Mouse (Mus musculus) gastrocnemius, postnatal 36 days (tissue): Measurements from ENCODE around the gene Krt23. TPM values are rescaled to one million over a fixed set of nuclear protein-coding genes. Genes with fewer than 3 reads are reported as not detected.

ENCODE experiments used
- DNase-seq, 2 experiments: peaks; one replicate each; pipeline ENCODE4 v3.0.0; 2022
- intact Hi-C: fragments of 180-260 bp; cut with DNase I; formaldehyde crosslinking; loops from one replicate; pipeline ENCODE4 v1.15.1; 2025
- total RNA-seq, 2 experiments: library from RNA; stranded (reverse); gene quantifications; 2 replicates each; pipeline ENCODE4 v1.2.3; 2021

Gene Krt23
- total RNA-seq, 2 experiments from 2014 or later: not detected

DNA sequence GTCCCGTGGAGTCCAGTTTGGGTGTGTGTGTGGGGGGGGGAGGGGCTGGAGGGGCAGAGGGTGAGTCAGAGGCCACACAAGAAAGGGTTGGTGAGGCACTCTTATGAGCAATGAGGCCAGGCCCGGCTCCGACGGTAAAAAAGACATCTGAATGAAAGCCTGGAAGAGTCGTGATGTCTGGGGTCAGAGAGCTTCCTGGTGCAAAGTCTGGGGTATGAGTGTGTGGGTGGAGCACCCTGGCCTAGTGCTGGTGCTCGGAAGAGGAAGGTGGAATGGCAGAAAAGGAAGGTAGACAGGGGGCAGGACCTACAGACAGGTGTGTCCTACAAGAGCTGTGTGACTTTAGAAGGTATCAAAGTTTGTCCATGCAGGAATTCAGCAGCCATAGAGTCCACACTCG, 34.0 kb downstream of the Krt23 start:
- DNase-seq: no peak
- intact Hi-C loops: no loop called here

DNA sequence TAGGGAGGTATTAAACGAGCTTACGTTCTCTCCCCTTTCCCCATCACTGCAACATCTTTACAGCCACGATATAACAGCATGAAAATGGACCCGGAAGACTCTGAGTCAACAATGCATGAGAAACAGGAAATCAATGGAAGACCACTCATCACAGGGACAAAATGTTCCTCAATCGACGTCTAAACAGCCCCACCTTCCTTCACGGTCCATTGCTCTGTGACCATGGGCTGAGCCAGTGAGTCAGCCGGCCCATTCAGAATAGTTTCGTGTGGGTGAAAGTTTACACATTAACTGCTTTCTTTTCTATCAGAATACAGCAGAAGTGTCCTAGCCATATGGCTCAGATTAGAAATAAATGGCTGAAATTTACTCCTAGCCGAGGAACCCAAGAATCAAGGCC, 38.2 kb downstream of the Krt23 start:
- intact Hi-C loops: no loop called here
- DNase-seq: no peak

DNA sequence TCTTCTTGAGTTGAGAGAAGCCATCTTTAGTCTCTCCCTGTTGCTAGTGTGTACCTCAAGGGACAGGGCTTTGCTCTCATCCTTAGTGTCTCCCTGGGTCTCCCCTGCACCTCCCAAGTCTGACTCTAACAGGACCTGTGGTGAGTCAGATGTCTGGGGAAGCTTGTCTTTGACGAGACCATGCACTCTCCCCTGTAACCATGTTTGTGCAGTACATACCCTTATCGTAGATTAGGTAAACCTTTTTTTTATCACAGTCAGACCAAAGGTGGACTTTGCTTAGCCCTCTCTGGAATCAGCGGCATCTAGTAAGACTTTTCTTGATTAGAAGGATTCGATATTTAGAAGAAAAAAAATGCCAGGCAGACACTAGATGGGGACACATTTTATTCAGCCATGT, 38.9 kb downstream of the Krt23 start:
- intact Hi-C loops: no loop called here
- no peak for DNase-seq

DNA sequence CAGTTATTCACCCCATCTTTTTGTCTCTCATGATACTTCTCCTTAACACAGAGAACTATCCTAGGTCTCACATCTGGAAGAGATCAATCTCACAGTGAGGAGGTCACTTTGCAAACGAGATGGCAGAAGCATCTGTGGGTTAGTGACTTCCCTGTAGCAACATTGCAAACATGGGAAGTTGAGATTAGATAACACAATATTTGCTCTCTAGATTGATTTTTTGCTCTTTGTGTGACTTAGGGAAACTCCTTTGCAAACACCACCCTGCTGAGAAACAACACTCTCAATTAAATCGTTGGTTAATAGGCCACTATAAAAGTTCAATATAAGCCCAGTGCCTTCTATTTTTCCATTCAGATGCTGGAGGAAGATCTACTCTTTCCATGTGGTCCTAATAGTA, 44.2 kb downstream of the Krt23 start:
- intact Hi-C loops: no loop called here
- DNase-seq: no peak

DNA sequence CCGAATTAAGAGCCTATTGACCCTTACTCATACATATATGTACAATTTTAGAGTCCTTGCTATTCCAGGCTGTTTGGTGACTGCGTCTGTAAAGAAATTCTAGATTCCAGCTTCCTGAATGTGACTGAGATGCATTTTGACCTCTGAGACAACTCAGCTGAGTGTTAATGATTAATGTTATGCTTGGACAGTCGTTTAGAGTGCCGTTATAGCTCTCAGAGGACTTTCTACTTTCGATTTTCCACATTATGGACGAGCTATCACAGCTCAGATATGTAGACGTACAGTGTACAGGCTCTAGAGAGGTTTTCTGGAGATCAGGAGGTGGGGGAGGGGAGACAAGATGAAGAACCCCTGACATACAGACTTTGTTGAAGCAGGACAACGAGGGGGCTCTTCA, 51.7 kb downstream of the Krt23 start:
- intact Hi-C loops: no loop called here
- DNase-seq: no peak

DNA sequence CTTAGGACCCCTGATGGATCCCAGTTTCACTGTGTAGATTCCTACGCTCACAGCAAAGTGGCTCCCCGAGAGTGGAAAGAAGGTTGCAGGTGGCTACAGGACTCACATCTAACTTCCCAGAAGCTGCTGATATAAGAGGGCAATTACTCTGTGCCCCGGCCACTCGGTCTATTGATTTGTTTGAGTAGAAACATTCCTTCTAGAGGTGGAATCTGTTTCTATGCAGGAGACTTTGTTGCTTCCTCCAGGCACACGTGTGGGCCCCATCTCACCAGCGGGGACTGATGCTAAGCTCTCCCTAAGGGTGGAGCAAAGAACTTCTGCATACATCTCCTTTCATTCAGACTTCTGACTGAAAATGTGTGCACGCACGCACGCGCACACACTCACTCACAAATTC, 53.5 kb downstream of the Krt23 start:
- DNase-seq: no peak
- intact Hi-C loops: no loop called here

DNA sequence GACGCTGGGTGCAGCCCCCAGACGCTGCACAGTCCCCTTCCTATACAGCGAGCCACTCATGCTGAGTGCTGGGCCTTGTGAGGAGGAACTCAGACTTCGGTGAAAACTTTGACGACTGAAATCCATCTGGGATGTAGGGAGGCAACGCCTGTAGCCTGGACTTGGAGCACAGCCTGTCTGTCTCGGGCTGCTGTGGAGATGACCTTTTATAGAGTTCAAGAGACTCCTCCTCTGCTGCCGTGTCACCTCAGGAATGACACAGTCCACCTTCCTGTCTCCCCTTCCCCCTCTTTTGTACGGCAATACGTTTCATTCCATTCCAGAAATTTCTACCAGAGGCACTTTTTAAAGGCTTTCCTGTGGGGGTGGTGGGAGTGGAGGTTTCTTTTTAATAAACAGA, 55.0 kb downstream of the Krt23 start, which contains the start of gene Krt20:
TSS of gene Krt20 (minus strand) at position 179 of the 400 bp plus-strand sequence.
- intact Hi-C loops: no loop called here
- DNase-seq: no peak

DNA sequence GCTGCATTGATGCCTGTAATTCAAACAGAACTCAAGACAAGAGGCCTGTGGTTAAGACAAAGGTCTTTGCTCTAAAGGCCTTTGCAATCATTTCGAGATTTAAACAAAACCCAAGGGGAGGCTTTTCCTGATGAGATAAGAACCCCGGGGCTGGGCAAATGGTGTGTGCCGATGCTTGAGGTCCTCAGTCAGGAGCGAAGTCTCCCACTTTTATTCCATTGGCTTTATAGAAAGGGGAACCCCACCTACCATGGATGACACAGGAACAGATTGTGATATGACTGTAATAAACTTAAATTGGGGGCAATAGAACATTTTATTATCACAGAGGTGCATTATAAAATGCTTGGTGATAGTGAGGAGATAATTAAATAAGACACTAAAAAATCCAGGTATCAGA, 56.3 kb downstream of the Krt23 start:
- no peak for DNase-seq
- intact Hi-C loops: no loop called here

DNA sequence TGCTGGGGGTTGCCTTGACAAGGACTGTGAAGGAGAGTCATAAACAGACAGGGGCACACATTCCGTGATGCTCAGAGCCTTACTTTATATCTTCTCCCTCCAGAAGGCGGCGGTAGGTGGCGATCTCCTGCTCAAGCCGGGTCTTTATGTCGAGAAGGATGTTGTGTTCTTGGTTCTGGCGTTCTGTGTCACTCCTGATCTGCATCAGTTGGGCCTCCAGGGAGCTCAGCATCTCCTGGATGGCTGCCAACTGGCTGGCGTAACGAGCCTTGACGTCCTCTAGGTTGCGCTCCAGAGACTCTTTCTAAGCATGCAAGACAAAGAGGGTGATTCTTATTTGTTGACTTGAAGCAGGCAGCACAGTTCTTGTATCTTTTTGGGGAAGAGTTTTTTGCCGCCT, 62.3 kb downstream of the Krt23 start:
- intact Hi-C loops: no loop called here
- DNase-seq: no peak

Other genes with a start within 250 kb of the Krt23 start
- 1 to 10 TPM; 3.8 to 7.2 TPM for gene Krt222, start 249.1 kb downstream of the Krt23 start, total RNA-seq
- not detected for gene Krt24, start 207.9 kb downstream of the Krt23 start, total RNA-seq
- gene Krt25, start 170.2 kb downstream of the Krt23 start, total RNA-seq: not detected
- gene Krt26, start 155.2 kb downstream of the Krt23 start, total RNA-seq: not detected
- not detected for gene Krt27, start 142.0 kb downstream of the Krt23 start, total RNA-seq
- not detected for gene Krt28, start 118.2 kb downstream of the Krt23 start, total RNA-seq
- gene Krt10, start 103.8 kb downstream of the Krt23 start, total RNA-seq: 1 to 10 TPM; 3.3 to 3.5 TPM
- gene Krt12, start 70.9 kb downstream of the Krt23 start, total RNA-seq: not detected
- gene Krt20, start 55.0 kb downstream of the Krt23 start, total RNA-seq: under 1 TPM in 1 of 2 experiments, not detected in 1; 0.17 TPM
- gene Krt39, start 28.2 kb upstream of the Krt23 start, total RNA-seq: not detected
- not detected for gene Krt40, start 50.0 kb upstream of the Krt23 start, total RNA-seq
- gene Krtap3-3, start 57.7 kb upstream of the Krt23 start, total RNA-seq: not detected
- not detected for gene Krtap3-2, start 63.7 kb upstream of the Krt23 start, total RNA-seq
- gene Gm11939, start 66.3 kb upstream of the Krt23 start, total RNA-seq: not detected
- not detected for gene Krtap3-1, start 73.5 kb upstream of the Krt23 start, total RNA-seq
- gene Krtap1-5, start 87.9 kb upstream of the Krt23 start, total RNA-seq: not detected
- gene Krtap1-4, start 90.5 kb upstream of the Krt23 start, total RNA-seq: not detected
- gene Krtap1-3, start 98.2 kb upstream of the Krt23 start, total RNA-seq: not detected
- gene Krtap9-3, start 105.0 kb upstream of the Krt23 start, total RNA-seq: not detected
- not detected for gene Gm11938, start 110.2 kb upstream of the Krt23 start, total RNA-seq
- not detected for gene Gm11937, start 117.1 kb upstream of the Krt23 start, total RNA-seq
- gene Krtap2-4, start 121.7 kb upstream of the Krt23 start, total RNA-seq: not detected
- not detected for gene Gm11562, start 127.3 kb upstream of the Krt23 start, total RNA-seq
- not detected for gene Krtap4-1, start 135.1 kb upstream of the Krt23 start, total RNA-seq
- not detected for gene Krtap4-2, start 141.9 kb upstream of the Krt23 start, total RNA-seq
- gene Krtap4-7, start 151.0 kb upstream of the Krt23 start, total RNA-seq: not detected
- not detected for gene Gm11555, start 157.1 kb upstream of the Krt23 start, total RNA-seq
- not detected for gene Gm11563, start 165.8 kb upstream of the Krt23 start, total RNA-seq
- gene Krtap4-6, start 172.8 kb upstream of the Krt23 start, total RNA-seq: not detected
- gene Gm14190, start 197.6 kb upstream of the Krt23 start, total RNA-seq: not detected
- not detected for gene Gm14180, start 241.2 kb upstream of the Krt23 start, total RNA-seq